Mouse (Mus musculus) lung, postnatal 10 days (tissue): Measurements from ENCODE around the gene Lrfn5.
A peak's percentile ranks its signal among the peaks of the same experiment; 100 is the strongest.

ENCODE experiments used
- DNase-seq: peaks from one replicate; pipeline ENCODE4 v3.0.0; 2021

Gene Lrfn5

DNA sequence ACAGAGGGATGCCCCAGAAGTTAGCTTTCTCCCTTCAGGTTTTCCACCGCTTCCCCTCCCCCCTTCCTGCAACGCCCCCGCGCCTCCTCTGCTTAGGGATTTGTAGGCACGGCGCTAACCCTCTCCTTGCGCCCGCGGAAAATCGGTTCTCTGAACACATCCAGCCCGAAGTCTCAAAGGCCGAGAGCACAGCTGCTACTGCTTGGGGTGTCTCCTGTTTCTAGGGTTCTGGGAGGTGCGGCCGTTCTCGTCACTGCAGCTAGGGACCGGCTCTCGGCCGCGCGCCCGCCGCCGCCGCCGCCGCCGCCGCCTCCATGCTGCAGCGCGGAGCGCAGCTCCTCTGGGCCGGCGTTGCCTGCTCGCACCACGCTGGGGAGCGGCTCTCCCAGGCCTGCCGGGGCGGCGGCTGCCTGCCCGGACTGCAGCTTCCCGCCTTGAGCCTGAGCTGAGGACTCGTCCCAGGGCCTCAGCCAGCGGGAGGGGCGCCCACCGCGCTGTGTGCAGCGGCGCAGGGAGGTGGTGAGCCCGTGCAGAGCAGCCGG lies at the start of gene Lrfn5:
Lrfn5 (plus strand) TSS at position 322 of the 542 bp plus-strand sequence.
- peak; percentile 11 for DNase-seq

DNA sequence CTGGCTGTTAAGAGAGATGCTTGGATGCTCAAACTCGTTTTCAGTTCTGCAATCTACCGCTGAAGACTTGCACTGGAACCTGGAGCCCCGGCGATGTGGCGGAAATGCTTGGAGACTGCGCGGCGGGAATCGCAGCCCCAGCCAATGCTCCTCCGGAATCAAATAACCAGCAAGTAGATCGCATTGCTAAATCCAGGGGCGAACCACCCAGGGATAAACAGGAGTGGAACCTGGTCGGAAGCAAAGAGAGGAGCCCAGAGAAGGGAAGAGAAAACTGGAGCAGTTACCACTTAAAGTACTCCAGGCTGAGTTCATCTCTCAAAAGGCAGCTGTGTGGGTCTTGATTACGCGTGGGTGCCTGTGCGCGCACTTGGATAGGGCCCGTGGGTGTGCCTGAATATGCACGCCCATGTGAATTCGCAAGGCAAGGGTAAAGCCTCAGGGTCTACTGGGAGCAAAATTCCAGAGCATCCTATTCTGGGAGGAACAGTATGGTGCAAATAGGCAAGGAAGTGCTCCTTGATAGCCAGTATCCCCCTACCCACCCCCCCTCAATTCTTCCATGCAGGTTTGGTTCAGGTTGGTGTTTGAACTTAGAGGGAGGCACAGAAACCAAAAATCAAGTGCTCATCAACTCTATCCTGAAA lies 1.3 kb upstream of the Lrfn5 start:
- no peak for DNase-seq

DNA sequence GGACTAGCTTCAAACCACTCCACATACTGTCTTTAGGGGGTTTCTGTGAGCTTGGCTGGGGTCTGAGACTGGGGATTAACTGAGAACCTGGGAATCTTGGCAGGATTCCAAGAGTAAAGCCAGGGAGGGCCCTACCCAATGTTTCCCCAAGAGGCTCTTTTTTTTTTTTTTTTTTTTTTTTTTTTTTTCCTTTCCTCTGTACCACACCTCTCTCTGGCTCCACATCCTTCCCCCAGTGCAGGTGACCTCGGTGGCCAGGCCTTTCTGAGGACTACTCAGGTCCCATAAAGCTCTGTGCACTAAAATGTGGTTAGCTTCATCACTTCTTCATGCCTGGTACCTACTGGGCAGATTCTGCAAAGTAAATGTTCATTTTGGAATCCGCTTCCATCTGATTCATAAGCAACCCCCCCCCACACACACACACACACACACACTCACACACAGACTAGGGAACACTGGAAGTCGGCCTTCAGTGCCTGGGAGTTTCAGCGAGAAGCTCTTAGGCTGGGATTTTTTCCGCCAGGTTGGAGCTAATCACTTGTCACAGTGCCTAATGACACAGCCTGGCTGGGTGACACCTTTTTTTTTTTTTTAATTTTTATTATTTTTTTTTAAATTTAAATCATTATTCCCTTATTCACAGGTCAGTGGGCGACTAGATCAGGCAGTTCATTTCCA lies 662 bp upstream of the Lrfn5 start:
- DNase-seq = no peak

DNA sequence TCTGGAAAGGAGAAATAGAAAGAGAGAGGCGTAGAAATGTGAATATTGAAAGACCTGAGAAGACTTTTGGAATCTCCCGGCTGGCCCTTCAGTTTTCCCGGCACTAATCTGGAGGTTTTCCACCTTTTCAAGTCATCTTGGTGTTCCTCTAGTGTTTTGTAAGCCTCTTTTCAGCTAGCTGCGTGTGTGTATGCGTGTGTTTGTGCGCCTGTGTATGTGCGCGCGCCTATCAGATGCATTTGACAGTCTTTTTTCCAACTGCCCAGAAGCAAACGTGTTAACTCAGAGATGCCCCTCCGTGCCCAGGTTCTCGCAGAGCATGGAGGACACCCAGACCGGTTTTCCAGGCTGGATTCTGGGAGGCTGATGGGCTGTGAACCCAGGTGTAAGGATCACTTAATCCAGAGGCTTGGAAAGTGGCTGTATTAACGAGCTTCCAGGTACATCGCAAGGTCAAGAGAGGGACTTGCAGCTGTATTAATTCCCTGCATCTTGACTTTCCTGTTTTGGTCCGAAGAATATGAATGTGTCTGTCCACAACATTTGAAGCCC lies 757 bp downstream of the Lrfn5 start:
- DNase-seq = no peak

- DNase-seq = no peak
Observed at GRCm38 (mm10) chr12:61524183-61524651, 1.3 kb downstream of the Lrfn5 start.

DNA sequence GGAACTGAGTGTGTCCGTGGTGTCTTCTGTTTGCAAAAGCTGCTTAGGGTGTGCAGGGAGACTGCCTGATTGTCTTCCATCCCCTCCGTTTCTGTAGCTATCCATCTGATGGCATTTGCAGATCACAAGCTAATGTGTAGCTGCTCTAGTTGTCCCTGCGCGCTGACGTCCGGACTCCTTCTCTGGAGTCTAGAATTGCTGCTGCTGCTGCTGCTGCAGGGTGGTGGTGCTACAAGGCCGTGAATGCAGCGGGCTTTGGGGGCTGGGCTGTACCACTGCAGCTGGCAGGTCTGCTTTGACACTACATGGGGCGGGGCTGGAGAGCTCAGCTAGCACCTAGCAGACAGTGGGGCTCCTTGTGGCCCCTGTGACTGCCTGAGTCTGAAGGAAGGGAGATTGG lies 3.2 kb downstream of the Lrfn5 start:
- DNase-seq = no peak

DNA sequence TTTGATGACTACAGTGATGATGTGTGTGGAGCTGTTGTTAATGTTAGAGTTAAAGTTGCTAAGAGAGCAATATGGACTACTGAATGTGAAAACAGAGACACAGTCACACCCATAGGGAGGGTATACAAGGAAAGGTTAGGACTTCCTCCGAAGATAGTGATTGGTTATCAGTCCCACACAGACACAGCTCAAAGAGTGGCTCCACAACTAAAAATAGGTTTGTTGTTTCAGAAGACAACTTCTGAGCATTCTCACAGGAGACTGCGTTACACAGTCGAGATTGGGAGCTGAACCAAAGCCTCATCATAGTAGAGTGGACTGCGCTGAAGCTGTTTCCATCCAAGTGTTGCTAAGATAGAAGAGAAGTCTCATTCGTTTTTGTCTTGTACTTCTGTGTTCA lies 57.0 kb downstream of the Lrfn5 start:
- no peak for DNase-seq

DNA sequence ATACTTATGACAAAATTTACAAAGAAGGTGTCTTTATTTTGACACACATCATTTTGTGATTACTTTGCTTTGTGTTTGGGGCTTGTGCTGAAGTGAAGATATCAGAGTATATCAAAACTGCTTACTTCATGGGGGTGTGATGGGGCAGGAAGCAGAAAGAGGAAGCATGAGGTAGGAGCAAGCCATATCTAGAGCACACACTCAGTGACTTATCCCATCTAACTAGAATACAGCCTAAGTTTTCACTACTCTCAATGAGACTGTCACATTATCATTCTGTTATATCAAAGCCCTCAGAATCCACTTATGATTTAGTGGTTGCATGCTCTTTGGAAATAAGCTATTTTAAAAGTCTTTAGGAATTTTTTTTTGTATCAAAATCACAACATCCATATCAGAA lies 77.4 kb downstream of the Lrfn5 start:
- no peak for DNase-seq

- no peak for DNase-seq
Observed at GRCm38 (mm10) chr12:61607871-61608270, 84.9 kb downstream of the Lrfn5 start.

DNA sequence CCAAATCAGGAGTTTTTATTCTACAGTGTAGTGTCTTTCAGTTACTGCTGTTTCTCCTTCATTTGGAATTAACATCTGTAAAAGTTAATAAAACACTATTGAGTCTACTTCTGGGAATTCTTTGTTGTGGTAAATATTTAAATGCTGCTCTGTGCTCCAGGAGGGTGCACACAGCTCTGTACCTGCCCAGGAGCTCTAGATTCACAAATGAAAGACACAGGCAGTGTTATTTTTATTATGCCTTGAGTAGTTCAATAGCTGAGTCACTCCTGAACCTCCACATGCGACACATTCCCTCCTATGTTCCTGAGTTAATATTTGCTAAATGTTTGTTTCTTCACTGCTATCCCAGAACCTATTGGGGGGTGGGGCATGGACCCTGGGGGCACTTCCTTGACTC lies 87.1 kb downstream of the Lrfn5 start:
- no peak for DNase-seq

DNA sequence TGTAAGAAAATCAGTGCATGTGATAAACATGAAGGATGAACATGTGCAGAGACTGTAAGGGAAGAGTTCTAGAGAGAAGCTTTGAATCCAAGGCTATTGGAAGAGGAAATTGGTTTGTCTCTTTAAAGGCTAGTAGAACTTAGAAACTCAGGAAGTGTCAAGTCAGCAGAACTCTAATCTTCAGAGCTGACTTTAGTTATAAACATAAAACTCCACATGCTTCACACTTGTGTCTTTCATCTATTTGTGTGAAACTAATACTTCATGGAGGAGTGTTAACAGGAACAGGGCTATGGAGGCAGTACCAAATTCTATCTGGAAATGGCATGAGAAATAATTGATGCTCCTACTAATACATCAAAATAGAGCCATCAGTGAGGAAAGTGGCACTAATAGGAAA lies 101.6 kb downstream of the Lrfn5 start:
- no peak for DNase-seq

DNA sequence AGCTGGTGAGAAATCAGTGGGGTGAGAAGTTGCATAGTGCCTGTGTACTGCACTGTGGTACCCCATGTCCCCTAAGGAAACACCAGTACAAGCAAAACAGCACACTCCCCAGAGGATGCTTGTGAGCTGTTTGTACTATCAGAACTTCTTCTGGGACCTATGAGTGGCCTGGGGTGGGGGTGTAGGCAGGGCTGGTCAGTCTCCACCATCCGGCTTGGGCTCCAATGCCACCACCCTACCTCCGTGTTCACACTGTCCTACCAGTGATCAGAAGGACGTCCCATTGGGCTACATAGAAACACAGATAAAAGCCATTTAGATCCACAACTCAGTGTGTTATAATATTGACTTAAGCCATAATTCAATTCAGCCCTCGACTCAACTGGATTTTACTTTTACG lies 131.4 kb downstream of the Lrfn5 start:
- DNase-seq = no peak

DNA sequence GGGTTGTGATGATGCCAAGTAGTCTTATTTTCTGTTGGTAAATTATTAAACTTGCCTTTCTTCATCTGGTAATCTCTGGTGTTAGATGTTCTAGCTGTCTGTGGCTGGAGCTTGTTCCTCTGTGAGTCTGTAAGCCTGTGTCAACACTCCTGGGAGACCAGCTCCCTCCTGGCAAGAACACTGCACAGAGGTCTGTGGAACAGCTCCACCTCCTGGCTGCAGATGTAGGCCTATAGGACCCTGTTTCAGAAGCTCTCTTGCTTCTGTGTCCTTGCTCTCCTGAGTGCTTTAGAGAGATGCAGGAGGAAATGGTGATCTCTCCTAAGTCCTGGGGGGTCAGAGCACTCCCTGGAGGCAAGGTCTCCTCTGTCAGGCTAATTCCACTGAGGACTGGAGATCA lies 200.2 kb downstream of the Lrfn5 start:
- DNase-seq = peak; percentile 2

GRCm38 (mm10) chr12:61807073-61807605 lies 284.2 kb downstream of the Lrfn5 start:
- no peak for DNase-seq

DNA sequence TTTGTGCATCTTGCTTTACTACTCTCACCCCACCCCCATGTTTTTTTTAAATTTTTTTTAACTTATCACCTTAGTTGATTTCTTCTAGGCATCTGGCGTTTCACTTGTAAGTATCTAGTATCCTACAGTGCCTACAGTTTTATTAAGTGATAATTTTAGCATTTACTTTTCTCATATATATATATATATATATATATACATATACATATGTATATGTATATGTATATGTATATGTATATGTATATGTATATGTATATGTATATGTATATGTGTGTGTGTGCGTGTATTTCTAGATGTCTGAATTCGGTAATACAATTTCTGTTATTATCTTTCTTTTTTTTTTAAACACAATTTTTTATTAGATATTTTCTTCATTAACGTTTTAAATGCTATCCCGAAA lies 300.7 kb downstream of the Lrfn5 start:
- DNase-seq = no peak

GRCm38 (mm10) chr12:61826311-61826710 lies 303.4 kb downstream of the Lrfn5 start:
- DNase-seq = no peak

GRCm38 (mm10) chr12:61842599-61843291 lies 319.8 kb downstream of the Lrfn5 start:
- no peak for DNase-seq

DNA sequence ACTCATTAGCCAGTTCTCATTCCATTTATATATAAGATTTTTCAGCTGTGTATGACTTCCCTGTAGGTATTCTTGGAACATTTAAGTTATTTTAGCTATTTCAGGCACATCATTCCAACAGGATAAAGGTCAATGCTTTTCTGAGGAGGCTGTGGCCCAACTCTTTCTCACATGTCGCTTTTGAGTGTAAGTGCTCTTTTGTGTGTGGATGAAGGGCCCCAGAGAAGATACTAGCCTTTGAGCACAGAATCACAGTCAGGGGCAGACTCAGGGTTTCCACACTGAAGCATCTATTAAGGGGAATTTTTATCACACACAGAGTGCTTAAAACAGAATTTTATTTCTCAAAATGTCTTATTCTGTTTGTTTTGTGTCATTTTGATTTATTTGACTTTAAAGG lies 331.2 kb downstream of the Lrfn5 start:
- DNase-seq = no peak
